Mouse (Mus musculus): ENCODE data around the gene Srp54c.
A peak's percentile ranks its signal among the peaks of the same experiment; 100 is the strongest.
"Not testable (repeated sequence)": the region's sequence is repeated elsewhere in the genome, so short reads cannot be mapped to it uniquely, and the experiment has no call there.

Srp54c gene

DNA sequence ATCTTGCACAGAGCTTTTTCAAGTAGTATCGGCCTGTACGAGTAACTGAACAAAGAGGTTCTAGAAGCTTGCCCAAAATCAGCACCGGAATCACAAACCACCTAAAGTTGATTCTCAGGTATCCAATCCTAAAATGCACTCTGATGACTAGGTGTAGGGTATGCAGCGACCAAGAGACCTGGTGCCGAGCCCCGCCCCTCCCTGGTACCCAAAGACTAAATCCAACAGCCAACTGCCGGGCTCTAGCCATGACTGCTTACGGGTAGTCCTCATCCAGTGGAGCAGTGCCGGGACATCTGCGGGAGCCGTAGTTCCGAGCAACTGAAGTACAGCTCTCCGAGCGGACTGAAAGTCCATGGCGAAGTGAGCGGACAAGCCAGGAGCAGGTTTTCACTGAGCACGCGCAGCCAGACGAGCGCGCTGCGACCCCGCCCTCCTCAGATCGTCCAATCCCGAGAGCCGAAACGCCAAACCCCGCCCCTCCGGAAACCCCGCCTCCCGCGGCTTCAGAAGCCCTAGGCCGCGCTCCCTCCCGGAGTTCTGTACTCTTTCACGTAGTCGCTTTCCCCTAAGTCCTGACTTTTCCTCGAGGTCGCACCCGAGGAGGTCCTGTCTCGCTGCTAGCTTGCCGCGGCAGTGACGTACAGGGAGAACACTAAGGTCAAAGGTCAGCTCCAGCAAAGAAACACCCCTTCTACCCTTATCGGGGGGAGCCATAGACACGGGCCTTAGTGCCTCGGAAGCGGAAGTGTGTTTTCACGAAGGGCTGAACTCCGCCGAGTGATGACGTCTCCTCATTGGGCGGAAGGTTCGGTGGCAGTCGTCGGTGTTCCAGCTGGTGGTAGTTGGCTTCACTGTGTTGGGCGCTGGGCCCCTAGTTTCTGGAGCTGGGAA, at the start of gene Srp54c:
Gene Srp54c (plus strand): TSS at position 543 of the 894 bp plus-strand sequence.
- not testable (repeated sequence) for DNase-seq

DNA sequence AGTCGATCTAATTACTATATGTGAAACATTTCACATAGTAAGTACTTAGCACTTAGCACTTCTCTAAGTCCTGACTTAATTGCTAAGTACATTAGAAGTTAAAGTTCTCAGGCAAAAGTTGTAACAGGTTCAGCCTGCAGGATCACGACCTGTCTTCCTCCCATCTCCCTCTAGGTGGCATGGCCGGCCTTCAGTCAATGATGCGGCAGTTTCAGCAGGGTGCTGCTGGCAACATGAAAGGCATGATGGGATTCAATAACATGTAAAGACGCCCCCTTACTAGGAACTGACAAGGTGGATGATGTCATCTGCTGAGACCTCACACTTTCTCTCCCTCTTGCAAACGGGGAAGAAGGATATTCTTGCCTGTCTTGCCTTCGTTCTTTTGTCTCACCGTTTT, 42.3 kb upstream of the Srp54c start:
- DNase-seq, result not testable (repeated sequence)

DNA sequence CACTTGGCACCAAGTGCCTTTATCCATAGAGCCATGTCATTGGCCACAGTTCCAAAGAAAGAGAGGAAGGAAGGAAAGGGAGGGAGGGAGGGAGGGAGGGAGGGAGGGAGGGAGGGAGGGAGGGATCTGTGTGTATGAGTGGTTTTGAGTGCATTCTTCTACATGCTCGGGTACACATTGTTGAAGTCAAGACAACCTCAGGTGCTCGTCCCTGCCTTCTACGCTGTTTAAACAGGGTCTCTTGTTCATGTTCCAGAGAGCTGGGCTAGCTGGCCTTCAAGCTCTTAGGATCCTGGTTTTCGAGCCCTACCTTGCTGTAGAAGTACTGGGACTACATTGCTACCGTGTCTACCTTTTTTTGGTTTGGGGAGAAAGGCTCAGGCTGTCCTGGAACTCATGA, 40.8 kb upstream of the Srp54c start:
- DNase-seq, result not testable (repeated sequence)

DNA sequence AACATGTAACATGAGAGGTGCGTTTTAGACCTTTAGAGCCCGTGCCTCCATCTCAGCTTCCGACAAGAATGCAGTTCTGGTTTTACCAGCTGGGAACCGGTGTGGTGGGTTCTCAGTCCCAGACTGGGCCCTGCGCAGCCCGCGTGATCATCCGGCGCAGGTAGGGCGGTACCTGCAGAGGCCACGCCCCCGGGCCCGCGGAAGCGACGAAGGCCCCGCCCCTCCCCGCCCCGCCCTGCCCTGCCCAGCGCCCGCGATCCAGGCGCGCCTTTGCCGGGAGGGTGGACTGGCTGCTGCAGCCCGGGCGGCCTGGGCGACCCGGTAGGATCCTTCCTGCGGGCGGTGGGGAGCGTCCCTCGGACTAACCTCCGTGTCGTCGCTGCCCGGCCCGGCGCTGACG, 30.7 kb upstream of the Srp54c start, which contains the start of gene 1700047I17Rik2:
Gene 1700047I17Rik2 (plus strand): TSS at position 287 of the 400 bp plus-strand sequence.
- not testable (repeated sequence) for DNase-seq

DNA sequence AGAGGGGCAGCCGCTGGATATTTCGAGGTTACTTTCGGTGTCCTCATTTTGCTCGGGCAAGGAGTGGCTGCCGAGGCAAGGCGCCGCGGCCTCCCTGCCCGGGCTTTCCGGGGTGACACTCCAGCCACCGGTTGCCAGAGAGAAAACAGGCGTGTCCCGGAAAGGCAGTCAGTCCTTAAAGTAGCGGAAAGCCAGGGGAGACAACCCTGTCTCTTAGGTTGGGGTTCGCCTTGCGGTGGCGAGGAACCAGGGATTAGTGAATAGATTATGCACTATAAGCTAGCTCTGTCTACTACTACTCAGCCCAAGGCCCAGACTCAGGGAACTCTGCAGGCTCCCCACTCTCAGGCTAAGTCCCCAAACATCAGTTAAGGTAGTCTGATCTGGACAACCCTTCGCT, 30.2 kb upstream of the Srp54c start:
- not testable (repeated sequence) for DNase-seq

GRCm38 (mm10) chr12:55212944-55213343, 17.0 kb upstream of the Srp54c start:
- DNase-seq, result not testable (repeated sequence)

DNA sequence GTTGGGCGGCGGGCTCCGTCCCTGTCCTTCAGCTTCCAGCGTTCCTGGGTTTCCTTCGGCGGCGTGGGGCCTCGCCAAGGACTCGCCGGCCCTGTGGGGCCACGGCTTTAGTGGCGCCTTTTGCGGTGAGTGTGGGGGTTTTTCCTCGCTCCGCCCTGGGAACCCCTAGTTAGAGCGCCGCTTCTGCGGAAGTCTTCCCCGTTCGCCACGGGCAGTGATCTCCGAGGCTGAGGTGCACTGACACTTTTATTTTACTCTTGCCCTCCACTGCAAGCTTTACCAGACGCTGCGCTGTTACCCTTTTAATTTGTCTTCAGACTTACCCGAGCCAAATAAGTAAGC, 523 bp downstream of the Srp54c start:
- peak; percentile 1 to 3 for DNase-seq

DNA sequence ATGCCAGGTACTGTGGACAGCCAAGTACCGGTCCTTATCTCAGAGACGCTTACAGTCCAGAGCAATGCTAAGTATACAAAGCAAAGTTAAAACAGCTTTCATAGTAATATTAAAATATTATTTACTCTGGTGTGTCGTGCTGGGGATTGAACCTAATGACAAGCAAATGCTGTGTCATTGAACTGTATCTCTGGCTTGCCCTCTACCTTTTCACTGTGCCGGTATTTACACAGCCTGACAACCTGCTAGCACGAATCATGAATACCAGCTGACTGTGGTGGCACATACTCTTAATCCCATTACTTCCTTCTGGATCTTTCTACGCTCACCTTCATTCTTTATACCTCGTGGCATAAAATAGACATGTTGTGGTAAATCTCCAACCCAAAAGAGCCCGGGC, 12.3 kb downstream of the Srp54c start:
- not testable (repeated sequence) for DNase-seq

- not testable (repeated sequence) for DNase-seq
Observed at GRCm38 (mm10) chr12:55261950-55262349, 32.0 kb downstream of the Srp54c start.

DNA sequence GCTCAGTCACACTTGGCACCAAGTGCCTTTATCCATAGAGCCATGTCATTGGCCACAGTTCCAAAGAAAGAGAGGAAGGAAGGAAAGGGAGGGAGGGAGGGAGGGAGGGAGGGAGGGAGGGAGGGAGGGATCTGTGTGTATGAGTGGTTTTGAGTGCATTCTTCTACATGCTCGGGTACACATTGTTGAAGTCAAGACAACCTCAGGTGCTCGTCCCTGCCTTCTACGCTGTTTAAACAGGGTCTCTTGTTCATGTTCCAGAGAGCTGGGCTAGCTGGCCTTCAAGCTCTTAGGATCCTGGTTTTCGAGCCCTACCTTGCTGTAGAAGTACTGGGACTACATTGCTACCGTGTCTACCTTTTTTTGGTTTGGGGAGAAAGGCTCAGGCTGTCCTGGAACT, 33.4 kb downstream of the Srp54c start:
- DNase-seq, result not testable (repeated sequence)

DNA sequence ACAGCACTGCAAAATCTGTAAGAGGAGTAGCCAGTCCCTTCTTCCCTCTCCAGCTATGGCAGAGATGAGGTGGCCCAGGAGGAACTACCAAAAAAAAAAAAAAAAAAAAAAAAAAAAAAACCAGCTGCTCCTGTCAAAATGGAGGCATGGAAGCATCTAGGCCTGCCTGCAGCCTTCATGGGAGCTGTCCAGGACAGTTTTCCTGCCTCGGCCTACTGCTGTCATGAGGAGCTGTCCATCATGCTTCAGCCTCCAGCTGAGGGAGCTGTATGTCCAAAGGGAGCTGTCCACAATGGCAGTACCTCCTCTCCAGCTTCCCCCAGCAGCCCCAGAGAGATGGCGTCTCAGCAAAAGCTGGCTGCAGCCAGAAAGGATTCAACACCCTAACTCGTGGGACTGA, 42.3 kb downstream of the Srp54c start:
- no peak for DNase-seq

DNA sequence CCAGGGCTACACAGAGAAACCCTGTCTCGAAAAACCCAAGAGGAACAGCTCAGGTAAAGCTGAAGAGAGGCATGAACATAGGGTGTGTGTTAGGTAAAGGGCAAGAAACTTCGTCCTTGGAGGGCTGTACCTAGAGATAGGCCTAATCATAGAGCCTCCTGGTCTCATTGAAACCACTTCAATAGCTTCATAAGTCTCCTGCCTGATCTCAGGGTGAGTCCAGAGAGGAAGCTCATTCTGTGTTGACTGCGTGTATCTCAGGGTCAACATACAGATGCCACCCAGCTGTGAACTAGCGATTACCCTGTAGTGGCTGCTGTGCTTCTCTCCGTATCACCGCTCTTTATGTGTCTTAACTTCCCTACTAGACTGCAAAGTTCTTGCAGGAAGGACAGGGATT, 47.6 kb downstream of the Srp54c start:
- DNase-seq, result not testable (repeated sequence)

DNA sequence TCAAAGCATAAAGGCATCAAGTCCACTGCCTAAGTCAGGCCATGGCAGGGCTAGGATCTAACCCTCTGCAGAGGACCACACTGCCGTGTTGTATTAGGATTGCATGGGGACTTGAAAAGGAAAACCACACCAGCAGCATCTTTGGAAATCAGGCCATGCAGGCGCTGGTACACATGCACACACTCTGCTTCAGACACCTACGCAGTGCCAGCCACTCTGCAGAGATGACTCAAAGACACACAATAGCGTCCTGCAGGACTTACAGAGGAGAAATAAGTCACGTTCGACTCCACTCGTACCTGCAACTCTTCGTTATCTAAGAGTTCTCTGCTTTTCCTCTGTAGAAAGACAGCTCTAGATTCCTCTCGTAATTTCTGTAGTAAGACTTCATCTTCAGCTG, 68.1 kb downstream of the Srp54c start:
- no peak for DNase-seq

GRCm38 (mm10) chr12:55299336-55299735, 69.4 kb downstream of the Srp54c start, which contains the start of gene 1110008L16Rik:
Gene 1110008L16Rik, plus strand, starts transcription at chr12:55299577.
- DNase-seq, result no peak

DNA sequence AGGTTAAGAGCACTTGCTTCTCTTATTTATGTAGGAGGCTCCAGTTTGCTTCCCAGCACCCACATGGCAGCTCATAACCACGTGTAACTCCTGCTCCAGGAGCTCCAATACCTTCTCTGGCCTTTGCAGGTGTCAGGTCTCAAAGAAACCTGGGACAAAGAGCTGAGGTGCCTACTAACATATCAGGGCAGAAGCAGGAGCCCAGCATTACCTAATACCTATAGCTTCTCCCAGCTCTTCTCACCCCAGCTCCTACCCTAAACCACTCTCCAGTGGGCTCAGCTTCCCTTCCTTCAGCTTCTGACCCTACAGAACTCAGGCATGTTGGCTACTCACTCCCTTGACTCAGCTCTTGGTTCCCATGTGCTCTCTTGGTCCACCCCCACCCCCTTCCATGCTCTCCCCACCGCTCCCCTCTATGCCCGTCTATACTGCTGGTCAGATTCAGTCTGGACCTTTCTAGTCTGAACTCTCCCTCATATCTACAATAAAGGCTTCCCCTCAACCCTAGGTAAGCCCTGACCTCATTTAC, 70.9 kb downstream of the Srp54c start:
- no peak for DNase-seq

GRCm38 (mm10) chr12:55301472-55302300, 71.7 kb downstream of the Srp54c start:
- DNase-seq, result no peak

- DNase-seq, result peak; percentile 95 to 96
Observed at GRCm38 (mm10) chr12:55302485-55303441, 72.8 kb downstream of the Srp54c start, which contains the start of gene Ppp2r3c. Gene Ppp2r3c, minus strand, starts transcription at chr12:55302998.

DNA sequence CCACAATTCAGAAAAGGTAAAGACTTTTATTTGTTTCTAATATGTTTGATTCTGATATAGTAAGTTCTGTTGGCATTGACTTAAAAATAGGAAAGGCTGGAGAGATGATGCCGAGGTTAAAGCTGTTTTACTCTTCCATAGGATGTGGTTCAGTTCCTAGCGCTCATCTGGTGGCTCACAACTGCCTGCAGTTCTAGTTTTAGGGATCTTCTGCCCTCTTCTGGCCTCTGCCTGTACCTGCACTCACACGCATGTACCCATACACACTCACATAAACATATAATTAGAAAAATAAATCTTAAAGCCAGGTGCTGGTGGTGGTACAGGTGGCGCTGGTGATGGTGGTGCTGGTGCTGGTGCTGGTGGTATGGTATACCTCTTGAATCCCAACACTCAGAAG, 76.4 kb downstream of the Srp54c start:
- no peak for DNase-seq

DNA sequence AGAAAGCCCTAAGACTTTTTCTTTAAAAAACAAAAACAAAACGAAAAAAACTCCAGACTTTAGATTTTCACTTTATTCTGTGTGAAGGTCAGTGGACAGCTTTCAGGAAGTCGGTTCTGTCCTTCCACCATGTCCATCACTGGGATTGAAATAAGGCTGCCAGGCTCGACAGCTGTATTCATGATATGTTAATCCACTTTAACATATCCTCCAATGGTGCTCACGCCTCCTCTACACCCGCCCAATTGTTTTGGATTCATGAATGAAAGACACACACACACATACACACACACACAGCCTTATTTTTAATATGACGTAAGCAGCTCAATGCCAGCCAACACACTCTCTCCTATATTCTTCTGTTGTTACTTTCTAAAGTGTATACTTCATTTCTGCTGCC, 77.6 kb downstream of the Srp54c start:
- DNase-seq, result no peak

DNA sequence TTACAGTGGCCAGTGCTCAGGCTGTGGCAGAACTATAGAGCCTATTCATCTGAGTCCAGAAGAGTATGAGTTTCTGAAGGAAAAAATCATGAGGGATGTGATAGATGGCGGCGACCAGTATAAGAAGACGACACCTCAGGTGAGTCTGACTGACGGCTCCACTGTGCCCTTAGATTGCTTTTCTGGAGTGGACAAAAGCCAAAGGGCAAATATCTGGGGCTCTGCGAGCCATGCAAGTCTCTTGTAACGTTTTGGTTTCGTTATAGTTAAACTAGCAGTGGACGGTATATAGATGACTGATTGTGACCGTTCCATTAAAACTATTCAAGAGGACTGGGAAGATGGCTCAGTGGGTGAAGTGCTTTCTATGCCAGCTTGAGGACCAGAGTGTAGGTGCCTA, 78.8 kb downstream of the Srp54c start:
- DNase-seq, result no peak

DNA sequence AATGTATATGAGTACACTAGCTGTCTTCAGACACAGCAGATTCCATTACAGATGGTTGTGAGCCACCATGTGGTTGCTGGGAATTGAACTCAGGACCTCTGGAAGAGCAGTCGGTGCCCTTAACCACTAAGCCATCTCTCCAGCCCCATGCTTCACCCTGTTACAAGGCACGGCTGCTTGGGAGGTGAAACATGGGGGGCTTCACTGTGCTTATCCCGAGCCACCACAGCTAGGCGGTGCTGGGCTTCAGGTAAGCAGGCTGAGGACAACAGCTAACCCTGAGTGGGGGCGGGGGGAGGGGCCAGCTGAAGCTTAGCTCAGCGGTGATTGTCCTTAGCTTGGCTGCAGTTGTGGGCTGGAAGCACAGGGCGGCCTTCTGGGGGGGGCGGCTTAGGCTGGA, 79.5 kb downstream of the Srp54c start:
- no peak for DNase-seq

DNA sequence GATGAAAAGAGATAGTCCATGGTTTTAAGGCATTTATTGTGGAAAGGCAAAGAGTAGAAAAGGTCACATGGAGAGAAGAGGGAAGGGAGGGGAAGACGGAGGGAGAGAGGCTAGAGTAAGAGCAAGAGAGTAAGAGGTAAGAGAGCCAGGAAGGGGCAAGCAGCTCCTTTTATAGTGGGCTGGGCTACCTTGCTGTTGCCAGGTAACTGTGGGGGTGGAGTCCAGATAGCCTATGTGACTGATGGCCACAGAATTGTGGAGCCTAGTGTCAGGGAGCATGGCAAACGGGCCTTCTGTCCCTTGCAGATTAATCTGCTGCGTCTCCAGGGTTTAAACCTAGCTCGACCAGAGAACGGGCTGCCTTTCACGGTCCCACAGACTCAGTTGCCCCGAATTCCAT, 81.9 kb downstream of the Srp54c start:
- no peak for DNase-seq

Measured in lung, adult 18-20 months (tissue).